Mouse (Mus musculus): ENCODE results near the gene Rgcc.

GRCm38 (mm10) chr14:79317602-79318001 is 16.2 kb upstream of the Rgcc start:
- TF ChIP-seq EP300 (IDR thresholded peaks at IDR 0.05) = no peak
- no peak for TF ChIP-seq CTCF (IDR thresholded peaks at IDR 0.05)

All from lung, postnatal 0 days (tissue).